ENCODE assay signal across 7 mouse cellular contexts in the genomic region with DNA sequence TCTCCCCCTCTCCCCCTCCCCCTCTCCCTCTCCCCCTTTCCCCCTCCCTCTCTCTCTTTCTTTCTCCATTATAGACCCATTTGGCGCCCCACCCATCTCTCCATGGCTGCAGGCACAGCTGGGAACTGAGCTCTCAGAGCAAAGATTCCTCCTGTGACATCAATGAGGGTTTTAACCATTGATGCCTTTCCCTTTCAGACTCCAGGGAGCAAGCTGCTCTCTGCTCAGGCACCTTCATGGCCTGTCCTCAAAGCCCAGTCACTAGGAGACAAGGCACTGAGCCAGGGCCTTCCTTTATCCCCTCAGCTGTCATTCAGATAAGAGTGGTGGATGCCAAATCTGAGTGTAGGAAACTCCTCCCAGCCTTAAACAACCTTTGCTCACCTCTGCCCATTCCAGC. TPM values are rescaled to one million over a fixed set of nuclear protein-coding genes. Genes with fewer than 3 reads are reported as not detected.
DNase-seq lines count a peak whose midpoint lies in the region; ATAC-seq lines count a peak whose summit lies in the region.

No protein-coding gene starts in this region.

- no peak overlapping the region for H3K9ac ChIP-seq in neural tube, embryonic 13.5 days

- no peaks in the 10 kb centered on the region for H3K9me3 ChIP-seq in neural tube, embryonic 13.5 days

- H3K36me3 ChIP-seq in neural tube, embryonic 13.5 days = no peaks in the 10 kb centered on the region

- peak; percentile 88 for ATAC-seq in neural tube, embryonic 13.5 days (ENCODE audit: low read depth)

- peaks cover 19% of the 10 kb centered on the region for H3K4me1 ChIP-seq in neural tube, embryonic 13.5 days (replicated peaks)

- H3K4me2 ChIP-seq in neural tube, embryonic 13.5 days = peak overlapping the region; percentile 31; the same call in 1 of the 2 replicates

- H3K27me3 ChIP-seq in neural tube, embryonic 13.5 days = no peaks in the 10 kb centered on the region

- peak; percentile 48 to 56 for DNase-seq in right cerebral cortex, postnatal 10 days (ENCODE audit: low spot score in 2 of 2)
- DNase-seq in right cerebral cortex, postnatal 36 days (ENCODE audit: low spot score in 2 of 2) = no peak
- peak; percentile 81 to 86 for DNase-seq in heart, adult 18-20 months
- peak; percentile 23 for DNase-seq in kidney, postnatal 10 days
- DNase-seq in thymus, postnatal 25 days = no peak
- DNase-seq in layer of hippocampus, adult 18-20 months (ENCODE audit: low spot score in 2 of 2) = no peak

- no peak overlapping the region for H3K4me3 ChIP-seq in neural tube, embryonic 13.5 days

- no peak overlapping the region for H3K27ac ChIP-seq in neural tube, embryonic 13.5 days (replicated peaks)

- WGBS in neural tube, embryonic 13.5 days = 29% methylated on average over 1 of the region's 1 CpGs

RNA-seq across cellular contexts. Expression of a gene that starts 56.8 kb away (rescaled TPM):
- 1 to 10 TPM; 5.8 to 9.5 TPM for total RNA-seq in heart, adult 18-20 months (2021)
- 25.0 and 28.8 TPM in 2 replicates for polyA plus RNA-seq in neural tube, embryonic 13.5 days (2015; fragmentation: Nextera tagmentation; extraction: Ambion mirVana)
- total RNA-seq in layer of hippocampus, adult 18-20 months (2021) = 1 to 10 TPM; 5.0 to 7.9 TPM

Comparison
In these comparisons a context has a peak if more than half of its experiments do, and no peak if none do; other contexts are left out.
1. DNase-seq: peak in right cerebral cortex, postnatal 10 days (2 of 2), heart, adult 18-20 months (2 of 2) and kidney, postnatal 10 days (single experiment); none in right cerebral cortex, postnatal 36 days (0 of 2), thymus, postnatal 25 days (single experiment) and layer of hippocampus, adult 18-20 months (0 of 2).